Mouse (Mus musculus) yolk sac, embryonic 10.5 days (tissue): ENCODE results near the gene Clta.

Source experiments
- DNase-seq: peaks from one replicate; pipeline ENCODE4 v3.0.0-alpha.2; 2017; ENCODE audit warnings: low spot score

Clta gene

GRCm38 (mm10) chr4:43980236-43980635 is 24.0 kb upstream of the Clta start:
- no peak for DNase-seq

GRCm38 (mm10) chr4:43980846-43981245 is 23.4 kb upstream of the Clta start:
- DNase-seq: no peak

- no peak for DNase-seq
Measured at GRCm38 (mm10) chr4:43981251-43981650, 23.0 kb upstream of the Clta start.

- peak; percentile 85 for DNase-seq
Measured at GRCm38 (mm10) chr4:43982053-43982732, 22.1 kb upstream of the Clta start.

GRCm38 (mm10) chr4:43983181-43983580 is 21.1 kb upstream of the Clta start, which contains the start of gene Ccin:
Gene Ccin (plus strand): TSS chr4:43983483.
- DNase-seq: no peak

GRCm38 (mm10) chr4:43983756-43984155 is 20.5 kb upstream of the Clta start:
- DNase-seq: no peak

GRCm38 (mm10) chr4:43984326-43984725 is 19.9 kb upstream of the Clta start:
- no peak for DNase-seq

GRCm38 (mm10) chr4:43988976-43989375 is 15.3 kb upstream of the Clta start:
- DNase-seq: no peak

GRCm38 (mm10) chr4:43993072-43993471 is 11.2 kb upstream of the Clta start:
- no peak for DNase-seq

GRCm38 (mm10) chr4:43994342-43994741 is 9.9 kb upstream of the Clta start:
- no peak for DNase-seq

GRCm38 (mm10) chr4:44003622-44004021 is 630 bp upstream of the Clta start:
- DNase-seq: no peak

- no peak for DNase-seq
Measured at GRCm38 (mm10) chr4:44004623-44005409, 564 bp downstream of the Clta start.

GRCm38 (mm10) chr4:44010176-44010575 is 5.9 kb downstream of the Clta start:
- no peak for DNase-seq

- DNase-seq: no peak
Measured at GRCm38 (mm10) chr4:44010893-44011292, 6.6 kb downstream of the Clta start.

- no peak for DNase-seq
Measured at GRCm38 (mm10) chr4:44011799-44012198, 7.5 kb downstream of the Clta start.

GRCm38 (mm10) chr4:44012376-44013367 is 8.4 kb downstream of the Clta start:
- peak; percentile 94 for DNase-seq

GRCm38 (mm10) chr4:44013391-44014070 is 9.3 kb downstream of the Clta start:
- DNase-seq: no peak

GRCm38 (mm10) chr4:44016071-44016470 is 11.8 kb downstream of the Clta start:
- DNase-seq: no peak

GRCm38 (mm10) chr4:44016791-44017190 is 12.5 kb downstream of the Clta start:
- DNase-seq: no peak

GRCm38 (mm10) chr4:44022323-44022722 is 18.1 kb downstream of the Clta start:
- no peak for DNase-seq

- no peak for DNase-seq
Measured at GRCm38 (mm10) chr4:44022766-44023165, 18.5 kb downstream of the Clta start.

GRCm38 (mm10) chr4:44023681-44024080 is 19.4 kb downstream of the Clta start:
- no peak for DNase-seq
